Mouse (Mus musculus) spleen, postnatal 10 days (tissue): ENCODE data around the gene Wdr43.
"Not testable (repeated sequence)": the region's sequence is repeated elsewhere in the genome, so short reads cannot be mapped to it uniquely, and the experiment has no call there.

Experiments used
- DNase-seq, 2 experiments: peaks; one replicate each; pipeline ENCODE4 v3.0.0; 2021 to 2022; ENCODE audit warnings: low spot score in 2 of 2

Wdr43 gene

DNA sequence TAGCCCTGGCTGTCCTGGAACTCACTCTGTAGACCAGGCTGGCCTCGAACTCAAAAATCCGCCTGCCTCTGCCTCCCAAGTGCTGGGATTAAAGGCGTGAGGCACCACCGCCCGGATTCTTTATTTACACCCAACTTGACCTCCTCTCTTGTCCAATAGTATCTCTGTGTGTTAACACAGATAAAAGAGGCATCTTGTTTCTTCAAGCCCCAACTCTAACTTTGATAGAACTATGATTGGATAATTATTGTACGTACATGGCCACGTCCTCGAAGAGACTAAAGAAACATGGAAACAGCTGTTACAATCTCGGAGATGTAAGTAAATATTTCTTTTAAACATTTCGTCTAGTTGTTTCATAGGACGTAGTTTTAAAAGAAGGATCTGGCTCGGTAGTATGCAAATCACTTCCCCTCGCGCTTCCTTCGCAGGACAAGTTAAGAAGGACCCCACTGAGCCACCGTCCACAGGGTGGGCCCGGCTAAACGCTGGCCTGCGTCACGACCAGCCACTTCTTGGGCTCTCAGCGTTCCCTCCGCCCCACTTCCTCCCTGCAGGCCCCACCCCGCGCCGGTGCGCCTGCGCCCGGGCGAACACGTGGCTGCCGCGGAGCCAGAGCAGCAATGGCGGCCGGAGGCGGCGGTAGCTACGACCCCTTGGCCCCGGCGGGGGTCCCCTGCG is at the start of gene Wdr43:
Gene Wdr43, plus strand, starts transcription at position 258 of the 681 bp plus-strand sequence.
- peak; percentile 84 to 95 for DNase-seq

GRCm38 (mm10) chr17:71579176-71579705 is 36.5 kb upstream of the Wdr43 start:
- no peak for DNase-seq

DNA sequence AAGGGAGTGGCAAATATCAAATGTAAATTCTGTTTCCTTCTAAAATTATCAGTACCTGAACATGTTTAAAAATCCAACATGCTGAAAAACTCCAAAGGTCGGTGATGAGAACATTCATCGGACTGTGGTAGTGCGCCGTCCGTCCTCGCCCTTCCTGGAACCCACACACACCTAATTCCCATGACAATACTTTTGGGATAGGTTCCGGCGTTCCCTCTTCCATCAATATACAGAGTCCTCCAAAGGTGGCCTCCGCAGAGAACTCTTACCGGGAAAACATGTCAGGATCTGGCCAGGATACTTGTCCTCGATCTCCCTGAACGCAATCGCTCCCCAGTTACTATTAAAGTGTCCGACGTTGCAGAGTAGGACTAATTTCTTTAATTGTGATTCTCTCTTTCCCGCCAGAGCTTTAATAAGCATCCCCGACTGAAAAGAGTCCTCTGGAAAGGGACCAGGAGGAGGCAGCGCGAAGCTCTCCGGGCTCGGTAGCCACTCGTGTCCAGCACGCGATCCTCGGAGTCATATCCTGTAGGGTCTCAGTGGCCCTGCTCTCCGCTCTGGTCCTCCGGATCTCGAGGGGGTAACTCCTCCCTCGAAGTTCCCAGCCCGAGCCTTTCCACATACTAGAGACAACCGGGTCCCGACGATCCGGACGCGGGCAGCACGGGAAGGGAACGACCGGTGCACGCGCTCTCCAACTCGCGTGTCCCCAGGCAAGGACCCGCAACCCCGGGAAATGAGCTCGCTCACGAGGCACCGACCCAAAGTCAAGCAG is 17.6 kb upstream of the Wdr43 start:
- DNase-seq: peak in 1 of 2 experiments; percentile 19

DNA sequence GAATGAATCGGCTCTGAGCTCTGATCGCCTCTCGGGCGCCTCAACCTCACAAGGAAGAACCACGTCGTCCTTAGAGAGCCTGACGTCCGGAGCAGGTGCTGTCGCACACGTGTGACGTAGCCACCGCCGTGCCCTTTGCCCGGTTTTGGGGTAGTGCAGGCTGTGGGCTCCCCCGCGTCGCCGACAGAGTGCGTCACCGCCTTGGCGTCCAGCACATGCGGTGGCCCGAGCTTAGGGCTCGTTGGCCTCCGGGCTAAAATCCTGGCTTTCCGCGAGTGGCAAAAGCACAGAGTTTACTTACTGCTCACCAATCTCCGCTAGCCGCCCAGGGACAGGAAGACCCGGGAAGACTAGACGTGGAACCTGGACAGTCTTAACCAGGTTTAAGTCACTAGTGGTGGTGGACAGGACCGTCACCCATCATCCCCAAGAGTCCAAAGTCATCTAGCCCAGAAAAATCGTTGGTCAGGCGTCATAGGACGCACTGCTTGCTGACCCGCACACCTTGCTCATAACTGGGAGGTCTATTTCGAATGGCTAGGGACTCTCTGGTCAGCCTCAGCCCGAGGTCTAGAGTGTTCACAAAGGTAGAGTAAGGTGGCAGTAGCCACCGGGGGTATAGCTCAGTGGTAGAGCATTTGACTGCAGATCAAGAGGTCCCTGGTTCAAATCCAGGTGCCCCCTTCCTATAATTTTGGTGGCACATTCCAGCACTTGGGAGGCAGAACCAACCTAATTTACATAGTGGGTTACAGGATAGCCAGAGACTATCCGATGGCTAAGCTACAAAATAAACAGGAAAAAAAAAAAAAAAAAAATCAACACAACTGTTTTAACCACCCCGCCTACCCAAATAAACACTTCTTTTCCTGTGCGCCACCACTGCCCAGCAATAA is 16.8 kb upstream of the Wdr43 start:
- peak; percentile 76 to 91 for DNase-seq

DNA sequence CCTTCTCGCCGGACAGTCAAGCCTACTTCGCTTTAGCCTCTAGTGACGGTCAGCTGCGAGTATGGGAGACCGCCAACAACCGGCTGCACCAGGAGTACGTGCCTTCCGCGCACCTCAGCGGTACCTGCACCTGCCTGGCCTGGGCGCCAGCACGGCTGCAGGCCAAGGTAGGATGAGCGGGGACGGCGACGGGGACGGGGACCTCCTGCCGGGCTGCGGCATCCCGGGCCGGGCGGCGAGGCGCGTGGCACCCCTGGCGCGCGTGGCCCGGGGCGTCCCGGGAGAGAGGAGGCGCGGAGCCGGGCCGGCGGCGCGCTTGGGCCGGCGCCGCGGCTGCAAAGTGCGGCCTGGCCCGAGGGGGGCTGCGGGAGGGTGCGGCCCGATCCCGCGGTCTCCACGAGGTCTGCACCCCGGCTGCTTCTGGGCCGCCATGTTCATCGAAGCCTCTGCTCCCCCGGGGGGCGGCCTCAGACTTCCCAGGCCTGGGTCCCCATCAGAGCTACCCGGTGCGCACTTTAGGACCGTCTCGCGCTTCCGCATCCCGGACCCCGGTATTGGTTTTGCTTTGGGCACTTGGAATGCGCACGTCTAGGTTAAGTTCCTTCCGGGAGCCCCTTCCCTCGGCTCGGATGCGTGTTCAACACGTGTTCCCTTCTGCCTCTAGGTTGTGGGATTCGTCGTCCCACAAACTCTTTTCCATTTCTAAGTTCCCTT is 781 bp downstream of the Wdr43 start:
- DNase-seq: peak; percentile 31 to 41

- peak; percentile 11 to 26 for DNase-seq
Measured at GRCm38 (mm10) chr17:71617033-71617362, 1.3 kb downstream of the Wdr43 start.

DNA sequence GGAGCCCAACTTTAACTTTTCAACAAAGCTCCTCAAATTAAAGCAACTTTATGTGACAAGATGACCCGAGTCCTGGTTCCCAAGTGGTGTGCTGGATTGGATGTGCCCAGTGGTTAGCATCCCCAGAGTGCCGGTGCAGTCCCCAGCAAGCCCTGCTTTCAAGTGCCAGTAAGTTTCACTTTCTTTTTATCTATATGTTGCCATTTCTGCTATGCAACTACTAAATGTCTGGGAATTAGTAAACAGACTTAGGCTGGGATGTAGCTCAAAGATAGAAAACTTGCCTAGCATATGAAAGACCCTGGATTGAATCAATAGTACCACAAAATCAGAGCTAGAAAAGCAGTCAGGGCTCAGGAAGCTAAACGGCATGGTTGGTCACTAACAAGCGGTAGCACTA is 2.3 kb downstream of the Wdr43 start:
- DNase-seq: peak in 1 of 2 experiments; percentile 11

- DNase-seq: no peak
Measured at GRCm38 (mm10) chr17:71631806-71632205, 16.1 kb downstream of the Wdr43 start.

GRCm38 (mm10) chr17:71633350-71633749 is 17.7 kb downstream of the Wdr43 start:
- no peak for DNase-seq

GRCm38 (mm10) chr17:71636786-71637185 is 21.1 kb downstream of the Wdr43 start:
- DNase-seq: no peak

GRCm38 (mm10) chr17:71637750-71638265 is 22.1 kb downstream of the Wdr43 start:
- no peak for DNase-seq

DNA sequence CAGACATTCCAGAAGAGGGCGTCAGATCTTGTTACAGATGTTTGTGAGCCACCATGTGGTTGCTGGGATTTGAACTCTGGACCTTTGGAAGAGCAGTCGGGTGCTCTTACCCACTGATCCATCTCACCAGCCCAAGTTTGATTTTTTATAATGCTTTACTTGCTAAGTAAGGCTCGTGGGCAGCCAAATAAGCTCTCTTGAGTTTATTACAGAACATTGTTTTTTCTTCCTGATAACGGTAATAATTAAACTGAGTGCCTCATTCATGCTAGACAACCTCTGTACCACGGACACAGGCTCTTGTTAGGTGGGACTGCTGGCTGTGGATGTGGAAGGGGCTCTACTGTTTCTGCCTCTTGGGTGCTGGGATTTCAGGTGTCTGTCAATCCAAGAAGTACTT is 23.4 kb downstream of the Wdr43 start:
- not testable (repeated sequence) for DNase-seq

DNA sequence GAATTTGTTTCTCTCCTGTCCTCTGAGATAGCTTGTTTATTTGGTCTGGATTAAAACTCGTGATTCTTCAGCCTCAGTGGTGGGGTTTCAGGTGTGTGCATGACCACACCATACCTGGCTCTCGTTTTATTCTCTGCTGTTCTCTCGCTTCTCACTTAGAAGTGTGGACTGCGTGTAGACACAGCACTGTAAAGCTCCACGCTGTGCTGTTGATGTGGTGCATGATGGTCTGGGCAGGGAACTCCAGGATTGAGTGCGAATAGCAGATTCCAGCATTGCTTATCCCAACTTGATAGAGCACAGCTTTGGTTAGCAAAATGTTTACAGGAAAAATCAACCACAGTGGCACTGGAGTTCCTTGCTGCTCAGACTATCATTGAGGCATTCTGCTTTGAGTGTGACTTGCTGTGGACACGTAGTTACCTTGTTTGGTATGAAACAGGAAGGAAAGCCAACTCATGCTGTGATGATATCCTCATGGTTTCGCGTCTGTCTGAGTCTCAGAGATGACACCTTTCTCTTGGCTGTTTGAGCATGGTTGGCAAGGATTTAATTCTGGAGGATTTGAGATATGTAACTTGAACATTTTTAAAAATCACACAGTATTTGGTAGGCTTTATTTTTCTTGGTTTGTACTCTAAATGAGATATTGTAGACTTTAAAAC is 24.9 kb downstream of the Wdr43 start:
- no peak for DNase-seq

GRCm38 (mm10) chr17:71642190-71642589 is 26.5 kb downstream of the Wdr43 start:
- DNase-seq: no peak

DNA sequence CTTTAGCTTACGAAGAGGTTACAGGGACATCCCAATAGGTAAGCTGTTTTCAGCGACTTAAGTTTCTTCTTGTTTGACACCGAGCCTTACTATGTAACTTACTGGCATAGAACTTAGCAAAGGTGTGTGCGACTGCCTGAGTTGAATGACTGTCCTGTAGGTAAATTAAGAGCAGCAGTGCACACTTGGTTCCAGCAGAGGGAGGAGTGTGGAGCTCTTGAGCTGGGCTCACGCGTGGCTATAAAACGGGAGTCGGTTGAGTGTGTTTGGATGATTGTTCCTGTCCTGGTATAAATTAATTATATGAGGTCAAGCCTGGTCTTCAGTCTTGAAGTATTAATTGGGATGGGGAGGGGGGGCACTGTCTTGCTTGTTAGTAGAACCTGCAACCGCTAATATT is 34.3 kb downstream of the Wdr43 start:
- no peak for DNase-seq

DNA sequence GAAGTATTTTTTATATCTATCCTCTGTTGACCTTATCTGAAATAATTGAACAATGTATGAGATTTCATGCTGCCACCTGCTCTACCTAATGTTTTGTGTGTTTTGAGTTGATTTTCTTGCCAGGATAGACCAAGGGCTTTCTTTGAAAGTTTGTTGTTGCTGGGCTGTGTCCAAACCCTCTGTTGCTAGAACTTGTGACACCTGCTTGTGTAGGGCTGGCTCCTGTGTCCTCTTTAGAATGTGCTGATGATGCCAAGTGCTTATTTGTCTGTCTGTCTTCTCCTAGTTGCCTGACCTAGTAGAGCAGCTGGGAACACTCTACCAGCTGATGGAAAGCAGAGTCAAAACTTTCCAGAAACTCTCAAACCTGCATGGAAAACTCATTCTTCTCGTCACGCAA is 36.8 kb downstream of the Wdr43 start:
- DNase-seq: no peak

GRCm38 (mm10) chr17:71652934-71653333 is 37.2 kb downstream of the Wdr43 start:
- DNase-seq: no peak

GRCm38 (mm10) chr17:71657521-71657920 is 41.8 kb downstream of the Wdr43 start:
- DNase-seq: no peak

GRCm38 (mm10) chr17:71658666-71659065 is 43.0 kb downstream of the Wdr43 start:
- DNase-seq: no peak

DNA sequence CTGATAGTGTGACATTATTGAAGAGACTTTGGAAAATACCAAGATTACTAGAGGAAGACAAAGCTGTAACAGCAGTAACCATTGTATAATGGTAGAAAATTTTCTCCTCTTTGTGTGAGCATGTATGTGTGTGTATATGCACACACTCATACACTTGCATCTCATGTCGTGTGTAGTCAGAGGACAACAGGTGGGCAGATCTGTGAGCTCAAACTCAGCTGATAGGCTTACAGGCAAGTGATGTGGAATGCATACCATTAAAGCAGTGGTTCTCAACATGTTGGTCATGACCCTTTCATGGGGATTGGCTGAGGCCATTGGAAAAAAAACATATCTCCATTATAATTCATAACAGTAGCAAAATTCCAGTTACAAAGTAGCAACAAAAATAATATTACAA is 44.7 kb downstream of the Wdr43 start:
- DNase-seq: no peak
